Mouse (Mus musculus) liver, postnatal 0 days (tissue): ENCODE measurements around the gene Nab2.

ENCODE experiments used
- CTCF ChIP-seq: sonication (generic); IDR thresholded peaks from 2 replicates; pipeline ENCODE4 v1.5.1; 2016; ENCODE audit warnings: antibody characterized with exemption, low read depth
- EP300 ChIP-seq: IDR thresholded peaks from 2 replicates; pipeline ENCODE4 v1.6.1; 2016; ENCODE audit warnings: antibody characterized with exemption, low read depth, mild to moderate bottlenecking

- TF ChIP-seq CTCF (0 out of 2 replicates have a peak, but pooled peaks have one; percentile 2), EP300 (peak; percentile 62; the same call in 1 of the 2 replicates)
Measured at GRCm38 (mm10) chr10:127676691-127677548, 8.6 kb upstream of the Nab2 start.
